Mouse (Mus musculus) intestine, embryonic 15.5 days (tissue): Measurements from ENCODE around the gene Gm16181. TPM values are rescaled to one million over a fixed set of nuclear protein-coding genes. Genes with fewer than 3 reads are reported as not detected.

Experiments
- ATAC-seq: fragments of 200-750 bp; cut with Nextera tagmentation; 2 replicates; pipeline ENCODE4 v1.8.0; 2017; ENCODE audit warnings: moderate TSS enrichment, moderate library complexity
- H3K27ac ChIP-seq: fragments of 300-500 bp; sonication (generic); 2 replicates; pipeline ENCODE4 v1.5.1; 2015; ENCODE audit warnings: mild to moderate bottlenecking, inconsistent platforms
- H3K27me3 ChIP-seq: fragments of 300-500 bp; sonication (generic); replicated peaks from 2 replicates; pipeline ENCODE4 v1.6.1; 2015; ENCODE audit warnings: inconsistent platforms
- H3K36me3 ChIP-seq: fragments of 300-500 bp; sonication (generic); 2 replicates; pipeline ENCODE4 v1.6.1; 2015; ENCODE audit warnings: inconsistent platforms
- H3K4me1 ChIP-seq: fragments of 300-500 bp; sonication (generic); replicated peaks from 2 replicates; pipeline ENCODE4 v1.6.1; 2015; ENCODE audit warnings: inconsistent platforms
- H3K4me2 ChIP-seq: fragments of 300-500 bp; sonication (generic); replicated peaks from 2 replicates; pipeline ENCODE4 v1.6.1; 2015; ENCODE audit warnings: mild to moderate bottlenecking, inconsistent platforms
- H3K4me3 ChIP-seq: fragments of 300-500 bp; sonication (generic); replicated peaks from 2 replicates; pipeline ENCODE4 v1.5.1; 2015; ENCODE audit warnings: inconsistent platforms
- H3K9ac ChIP-seq: fragments of 300-500 bp; sonication (generic); 2 replicates; pipeline ENCODE4 v1.6.1; 2015; ENCODE audit warnings: inconsistent platforms
- H3K9me3 ChIP-seq: fragments of 300-500 bp; sonication (generic); 2 replicates; pipeline ENCODE4 v1.6.1; 2016; ENCODE audit warnings: inconsistent platforms
- WGBS: fragments of 180-500 bp; shearing (Covaris S2); methylation state at CpG from one replicate; pipeline ENCODE4 v1.1.7; 2015; 5-methylcytosine and 5-hydroxymethylcytosine counted together
- polyA plus RNA-seq: library from polyadenylated mRNA; unstranded; fragments of >200 nt; fragmentation: Nextera tagmentation; extraction: Ambion mirVana; gene quantifications from 2 replicates; pipeline ENCODE4 v1.2.1, GENCODE M21; 2015

Gm16181 gene
- 0.59 and 0.81 TPM in 2 replicates for polyA plus RNA-seq

DNA sequence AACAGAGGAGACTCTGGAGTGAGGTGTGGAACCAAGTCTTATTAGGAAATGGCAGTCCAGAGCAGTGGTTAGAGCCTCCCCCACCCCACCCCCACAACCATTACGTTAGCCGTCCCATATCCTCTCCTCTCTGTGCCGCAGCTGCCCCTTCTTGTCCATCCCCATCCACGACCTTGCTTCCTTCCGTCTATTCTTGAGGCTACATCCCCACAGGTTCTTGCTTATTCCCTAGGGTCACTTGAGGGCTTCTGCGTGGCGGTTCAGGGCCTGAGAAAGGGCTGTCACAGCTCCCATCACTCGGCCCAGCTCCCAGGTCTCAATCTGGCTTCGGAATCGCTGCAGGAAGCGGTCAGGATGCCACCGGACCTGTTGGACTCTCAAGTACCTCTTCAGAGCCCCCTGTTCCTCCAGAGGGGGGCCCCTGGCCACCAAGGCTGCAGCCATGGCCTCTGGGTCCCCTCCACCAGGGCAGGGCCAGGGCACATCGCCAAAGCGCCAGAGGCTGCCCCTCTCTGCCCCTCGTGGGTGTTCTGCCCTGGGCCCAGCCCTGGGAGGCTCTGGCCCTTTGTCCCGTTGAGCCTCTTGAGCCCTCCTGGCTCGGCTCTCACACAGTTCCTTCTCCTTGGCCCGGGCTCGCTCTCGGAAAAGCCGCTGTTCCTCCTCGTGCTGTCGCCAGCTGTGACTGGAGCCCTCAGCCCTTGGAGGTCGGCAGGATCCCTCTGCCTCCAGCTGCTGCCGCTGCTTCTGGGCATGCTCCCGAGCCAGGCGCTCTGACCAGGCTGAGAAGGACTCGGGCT, at the start of gene Gm16181:
Gm16181 (plus strand) TSS at position 679 of the 797 bp plus-strand sequence.
- no peaks in the 10 kb centered on the region for H3K27me3 ChIP-seq
- H3K4me1 ChIP-seq, result peaks cover 14% of the 10 kb centered on the region
- H3K9ac ChIP-seq, result peak within 1 kb of the TSS; percentile 28; the same call in 1 of the 2 replicates
- H3K27ac ChIP-seq, result peak within 1 kb of the TSS; percentile 85
- 0 out of 2 replicates have a peak within 1 kb of the TSS, but pooled peaks have one; percentile 14 for H3K4me2 ChIP-seq
- H3K4me3 ChIP-seq, result no peak within 1 kb of the TSS
- peak; percentile 60 for ATAC-seq
- H3K9me3 ChIP-seq, result no peaks in the 10 kb centered on the region
- 57% methylated on average over 28 of the region's 28 CpGs for WGBS
- peaks cover 8% of the 10 kb centered on the region; the same call in 1 of the 2 replicates for H3K36me3 ChIP-seq

DNA sequence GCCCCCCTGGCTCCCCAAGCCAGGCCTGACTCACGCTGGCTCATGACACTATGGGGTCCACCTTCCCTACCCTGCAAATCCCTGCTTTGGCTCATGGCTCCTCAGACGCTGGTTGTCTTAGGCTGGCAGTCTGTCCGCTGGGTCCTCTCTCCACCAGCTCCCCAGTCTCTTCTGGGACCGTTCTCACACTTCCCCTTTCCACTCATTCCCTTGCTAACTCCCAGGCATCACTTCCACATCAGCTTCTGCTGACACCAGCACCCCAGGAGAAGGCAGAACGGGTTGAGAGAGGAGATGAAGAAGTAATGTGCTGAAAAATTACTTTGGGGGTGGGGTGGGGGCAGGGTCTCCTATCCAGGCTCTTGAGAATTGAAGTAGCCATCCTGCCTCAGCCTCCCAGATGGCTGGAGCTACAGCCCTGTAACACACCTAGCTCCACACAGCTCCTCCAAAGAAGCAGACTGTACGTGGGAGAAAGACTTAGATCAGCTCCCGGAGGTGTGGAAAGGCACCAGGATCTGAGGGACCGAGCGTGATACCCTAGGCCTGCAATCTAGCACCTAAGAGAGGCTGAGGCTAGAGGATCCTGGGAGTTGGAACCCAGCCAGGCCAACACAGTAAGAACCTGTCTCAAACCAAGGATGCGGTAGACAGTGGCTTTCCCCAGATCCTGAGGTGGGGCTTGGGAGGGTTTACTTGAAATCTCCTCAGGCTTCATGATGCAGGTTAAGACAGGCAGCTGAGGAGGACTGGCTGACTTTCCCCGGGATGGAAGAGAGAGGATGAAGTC, 48.0 kb upstream of the Gm16181 start:
- Histone ChIP-seq H3K4me1 (0 out of 2 replicates have a peak, but pooled peaks cover 2% of the 10 kb centered on the region), H3K36me3 (no peaks in the 10 kb centered on the region), H3K27me3 (no peaks in the 10 kb centered on the region), H3K4me2 (no peak overlapping the region), H3K4me3 (no peak overlapping the region), H3K9me3 (no peaks in the 10 kb centered on the region), H3K9ac (no peak overlapping the region), H3K27ac (no peak overlapping the region)
- 67% methylated on average over 11 of the region's 11 CpGs for WGBS
- no peak for ATAC-seq

- 77% methylated on average over 3 of the region's 3 CpGs for WGBS
- no peak overlapping the region for H3K9ac ChIP-seq
- H3K4me3 ChIP-seq, result no peak overlapping the region
- H3K36me3 ChIP-seq, result no peaks in the 10 kb centered on the region
- H3K4me1 ChIP-seq, result 0 out of 2 replicates have a peak, but pooled peaks cover 2% of the 10 kb centered on the region
- no peak overlapping the region for H3K27ac ChIP-seq
- ATAC-seq, result no peak
- H3K27me3 ChIP-seq, result no peaks in the 10 kb centered on the region
- H3K4me2 ChIP-seq, result no peak overlapping the region
- no peaks in the 10 kb centered on the region for H3K9me3 ChIP-seq
Measured at GRCm38 (mm10) chr17:35173329-35173728, 47.3 kb upstream of the Gm16181 start.

DNA sequence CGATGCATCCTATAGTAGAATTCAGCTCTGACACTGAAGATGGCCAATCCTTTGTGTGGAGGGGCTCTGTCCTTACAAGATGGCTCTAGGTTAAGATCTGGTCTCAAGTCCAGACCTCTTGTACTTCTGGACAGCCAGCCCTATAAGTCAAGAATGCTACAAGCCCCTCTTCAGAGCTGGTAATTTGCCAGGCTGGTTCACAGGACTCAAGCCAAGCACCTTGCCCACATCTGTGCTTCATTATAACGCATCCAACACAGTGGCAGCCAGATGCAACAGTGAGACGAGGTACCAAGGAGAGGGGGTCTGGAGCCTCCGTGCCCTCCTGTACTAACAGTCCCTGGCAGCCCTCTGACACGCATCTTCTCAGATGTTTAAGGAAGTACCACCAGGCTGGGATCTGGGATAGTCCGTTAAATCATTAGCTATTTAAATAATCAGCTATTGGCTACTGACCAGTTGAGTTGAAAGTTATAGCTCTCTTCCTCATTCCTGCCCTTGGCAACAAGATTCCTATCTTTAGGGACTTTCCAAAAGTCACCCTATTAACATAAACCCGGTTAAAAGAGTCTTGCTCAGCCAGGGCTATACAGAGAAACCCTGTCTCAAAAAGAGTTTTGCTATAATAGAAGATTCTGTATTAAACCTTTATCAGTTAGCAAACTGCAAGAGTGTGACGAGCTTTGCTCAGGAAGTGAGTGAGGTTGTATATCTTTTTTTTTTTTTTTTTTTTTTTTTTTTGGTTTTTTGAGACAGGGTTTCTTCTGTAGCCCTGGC, 46.2 kb upstream of the Gm16181 start:
- no peak overlapping the region for H3K9ac ChIP-seq

GRCm38 (mm10) chr17:35175382-35175781, 45.3 kb upstream of the Gm16181 start:
- no peak for ATAC-seq
- 76% methylated on average over 6 of the region's 6 CpGs for WGBS
- H3K27ac ChIP-seq, result no peak overlapping the region
- H3K9me3 ChIP-seq, result no peaks in the 10 kb centered on the region
- no peaks in the 10 kb centered on the region for H3K27me3 ChIP-seq
- no peak overlapping the region for H3K4me3 ChIP-seq
- H3K36me3 ChIP-seq, result no peaks in the 10 kb centered on the region
- H3K4me2 ChIP-seq, result no peak overlapping the region
- H3K9ac ChIP-seq, result no peak overlapping the region
- H3K4me1 ChIP-seq, result 0 out of 2 replicates have a peak, but pooled peaks cover 2% of the 10 kb centered on the region

More for the DNA sequence above, 46.2 kb upstream of the Gm16181 start:
- ATAC-seq, result no peak
- no peak overlapping the region for H3K4me2 ChIP-seq
- H3K4me1 ChIP-seq, result 0 out of 2 replicates have a peak, but pooled peaks cover 2% of the 10 kb centered on the region
- no peaks in the 10 kb centered on the region for H3K9me3 ChIP-seq
- WGBS, result 56% methylated on average over 8 of the region's 8 CpGs
- no peak overlapping the region for H3K27ac ChIP-seq
- H3K36me3 ChIP-seq, result no peaks in the 10 kb centered on the region
- H3K27me3 ChIP-seq, result no peaks in the 10 kb centered on the region
- H3K4me3 ChIP-seq, result no peak overlapping the region

GRCm38 (mm10) chr17:35175968-35176367, 44.7 kb upstream of the Gm16181 start, which contains the start of gene Aif1:
Gene Aif1, minus strand, starts transcription at chr17:35176068.
- Histone ChIP-seq H3K36me3 (no peaks in the 10 kb centered on the region), H3K4me1 (0 out of 2 replicates have a peak, but pooled peaks cover 2% of the 10 kb centered on the region), H3K27me3 (no peaks in the 10 kb centered on the region), H3K9ac (no peak within 1 kb of the TSS), H3K27ac (no peak within 1 kb of the TSS), H3K4me2 (no peak within 1 kb of the TSS), H3K4me3 (no peak within 1 kb of the TSS), H3K9me3 (no peaks in the 10 kb centered on the region)
- ATAC-seq, result no peak
- WGBS, result 55% methylated on average over 2 of the region's 2 CpGs

GRCm38 (mm10) chr17:35178528-35178927, 42.1 kb upstream of the Gm16181 start:
- Histone ChIP-seq H3K27ac (no peak overlapping the region), H3K4me2 (no peak overlapping the region), H3K27me3 (no peaks in the 10 kb centered on the region), H3K4me3 (no peak overlapping the region), H3K4me1 (0 out of 2 replicates have a peak, but pooled peaks cover 2% of the 10 kb centered on the region), H3K9ac (no peak overlapping the region), H3K36me3 (no peaks in the 10 kb centered on the region), H3K9me3 (no peaks in the 10 kb centered on the region)
- ATAC-seq, result peak; percentile 83
- 15% methylated on average over 5 of the region's 5 CpGs for WGBS

GRCm38 (mm10) chr17:35180093-35180492, 40.5 kb upstream of the Gm16181 start:
- no peak overlapping the region for H3K4me2 ChIP-seq
- 85% methylated on average over 5 of the region's 5 CpGs for WGBS
- H3K4me1 ChIP-seq, result no peaks in the 10 kb centered on the region

GRCm38 (mm10) chr17:35185639-35186611, 34.7 kb upstream of the Gm16181 start:
- Histone ChIP-seq H3K27ac (peak overlapping the region; percentile 77), H3K4me3 (peak overlapping the region; percentile 39), H3K36me3 (no peaks in the 10 kb centered on the region), H3K27me3 (no peaks in the 10 kb centered on the region), H3K9me3 (no peaks in the 10 kb centered on the region), H3K4me2 (peak overlapping the region; percentile 65), H3K4me1 (0 out of 2 replicates have a peak, but pooled peaks cover 5% of the 10 kb centered on the region), H3K9ac (peak overlapping the region; percentile 39; the same call in 1 of the 2 replicates)
- ATAC-seq, result peak; percentile 70
- 3% methylated on average over 18 of the region's 18 CpGs for WGBS

More at GRCm38 (mm10) chr17:35180093-35180492, 40.5 kb upstream of the Gm16181 start:
- H3K9me3 ChIP-seq, result no peaks in the 10 kb centered on the region
- no peak overlapping the region for H3K27ac ChIP-seq
- H3K4me3 ChIP-seq, result no peak overlapping the region
- no peaks in the 10 kb centered on the region for H3K36me3 ChIP-seq
- no peak for ATAC-seq
- no peak overlapping the region for H3K9ac ChIP-seq
- H3K27me3 ChIP-seq, result no peaks in the 10 kb centered on the region

DNA sequence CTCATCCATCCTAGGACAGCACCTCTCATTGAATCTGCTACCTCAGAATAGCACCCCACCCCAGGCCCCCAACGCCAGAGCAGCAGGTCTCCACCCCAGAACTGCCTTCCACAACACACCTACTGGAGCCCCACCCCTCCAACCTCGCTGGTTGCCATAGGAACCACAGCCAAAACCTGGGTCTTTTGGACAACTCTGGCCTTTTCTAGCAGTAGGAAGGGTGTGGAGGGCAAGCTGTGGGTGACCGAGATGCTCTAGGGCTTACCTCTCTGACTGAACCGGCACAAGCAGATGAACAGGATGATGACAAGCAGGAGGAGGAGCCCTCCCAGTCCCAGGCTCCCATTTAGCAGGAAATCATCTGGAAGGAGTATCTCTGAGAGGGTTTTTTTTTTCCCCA, 34.0 kb upstream of the Gm16181 start:
- 0 out of 2 replicates have a peak, but pooled peaks cover 5% of the 10 kb centered on the region for H3K4me1 ChIP-seq
- H3K27ac ChIP-seq, result peak overlapping the region; percentile 77
- WGBS, result 1% methylated on average over 4 of the region's 4 CpGs
- ATAC-seq, result peak; percentile 32
- no peaks in the 10 kb centered on the region for H3K27me3 ChIP-seq
- no peaks in the 10 kb centered on the region for H3K9me3 ChIP-seq
- H3K4me2 ChIP-seq, result peak overlapping the region; percentile 65
- H3K9ac ChIP-seq, result 0 out of 2 replicates have a peak overlapping the region, but pooled peaks have one; percentile 17
- H3K36me3 ChIP-seq, result no peaks in the 10 kb centered on the region
- H3K4me3 ChIP-seq, result peak overlapping the region; percentile 39
